In the genomic region with DNA sequence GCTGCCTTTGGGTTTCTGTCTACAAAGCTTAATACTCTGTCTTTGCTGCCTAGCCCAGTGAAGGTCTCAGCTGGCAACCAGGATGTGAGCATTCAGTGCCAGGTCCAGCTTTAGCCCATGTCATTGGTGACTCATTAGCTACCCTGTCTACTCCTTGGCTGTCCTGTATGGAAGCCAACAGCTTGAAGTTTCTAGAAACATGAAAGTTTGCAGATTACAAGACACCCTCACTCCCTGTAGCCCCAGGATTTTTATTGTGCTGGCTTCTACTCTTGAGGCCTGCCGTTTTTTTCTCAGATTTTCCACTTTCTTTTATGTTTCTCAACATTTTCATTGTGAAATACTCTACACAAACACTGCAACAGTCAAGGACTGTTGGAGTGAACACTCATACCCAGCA, we compare ENCODE assay signal across 30 mouse cellular contexts. TPM values are rescaled to one million over a fixed set of nuclear protein-coding genes. Genes with fewer than 3 reads are reported as not detected.
DNase-seq lines count a peak whose midpoint lies in the region; ATAC-seq lines count a peak whose summit lies in the region.
"Had no signal": no experiment of that assay in that cellular context is flagged by ENCODE, and none has a peak within 500 bp of the region (broad histone marks: within the 10 kb centered on the region; RNA-seq: fewer than 3 reads in every experiment).

No protein-coding gene starts in this region.

- H3K36me3 ChIP-seq in liver, embryonic 13.5 days, result peaks cover 66% of the 10 kb centered on the region

- peak overlapping the region; percentile 49; the same call in 1 of the 2 replicates for H3K27ac ChIP-seq in liver, embryonic 13.5 days
- H3K27ac ChIP-seq: embryonic facial prominence, embryonic 13.5 days; forebrain, embryonic 10.5 days; heart, embryonic 15.5 days; hindbrain, embryonic 12.5 days; hindbrain, postnatal 0 days; intestine, embryonic 15.5 days; limb, embryonic 12.5 days; liver, embryonic 14.5 days; midbrain, embryonic 12.5 days had no signal

- H3K4me1 ChIP-seq in liver, embryonic 13.5 days (replicated peaks), result peaks cover 48% of the 10 kb centered on the region

- no peak overlapping the region for H3K4me3 ChIP-seq in liver, embryonic 13.5 days (replicated peaks)
- H3K4me3 ChIP-seq: embryonic facial prominence, embryonic 13.5 days; forebrain, embryonic 10.5 days; heart, embryonic 15.5 days; hindbrain, embryonic 12.5 days; intestine, embryonic 15.5 days; limb, embryonic 12.5 days; midbrain, embryonic 12.5 days had no signal

- H3K27me3 ChIP-seq in liver, embryonic 13.5 days, result no peaks in the 10 kb centered on the region
- H3K27me3 ChIP-seq: embryonic facial prominence, embryonic 13.5 days; heart, embryonic 15.5 days; hindbrain, embryonic 12.5 days; intestine, embryonic 15.5 days; limb, embryonic 12.5 days; midbrain, embryonic 12.5 days had no signal

- DNase-seq in adrenal gland, postnatal 14 days, result peak; percentile 35
- DNase-seq in adrenal gland, postnatal 4 days (ENCODE audit: low spot score in 2 of 2), result no peak
- no peak for DNase-seq in liver, embryonic 13.5 days
- DNase-seq in liver (no peak), NIH3T3 (ENCODE audit: low read depth) (peak; percentile 19)
- no peak for DNase-seq in urinary bladder, postnatal 25 days (ENCODE audit: low spot score)
- DNase-seq: adrenal gland, postnatal 10 days; cerebellum, adult 8-10 months; cerebellum, postnatal 25 days; embryo, embryonic 11 days; heart, postnatal 36 days; kidney, adult 8-10 months; kidney, postnatal 14 days; lung, adult 2 months; lung, postnatal 14 days; thymus, adult 2 months; thymus, postnatal 36 days had no signal

- no peak overlapping the region for H3K9ac ChIP-seq in liver, embryonic 13.5 days
- H3K9ac ChIP-seq: embryonic facial prominence, embryonic 13.5 days; heart, embryonic 15.5 days; hindbrain, embryonic 12.5 days; intestine, embryonic 15.5 days; limb, embryonic 12.5 days; liver, embryonic 14.5 days; midbrain, embryonic 12.5 days had no signal

- H3K9me3 ChIP-seq in liver, embryonic 13.5 days (replicated peaks), result no peaks in the 10 kb centered on the region
- H3K9me3 ChIP-seq: embryonic facial prominence, embryonic 13.5 days; forebrain, embryonic 10.5 days; heart, embryonic 15.5 days; hindbrain, embryonic 12.5 days; intestine, embryonic 15.5 days; limb, embryonic 12.5 days; midbrain, embryonic 12.5 days had no signal

- WGBS in liver, embryonic 13.5 days (ENCODE audit: insufficient replicate concordance), result 73% methylated on average over 1 of the region's 1 CpGs

- no peak for ATAC-seq in liver, embryonic 13.5 days (ENCODE audit: low read depth)
- ATAC-seq in megakaryocyte progenitor cell, adult 5-6 weeks (replicated peaks; ENCODE audit: poor library complexity), result 0 out of 2 replicates have a peak, but pooled peaks have one; percentile 8
- ATAC-seq: activated CD4-positive, CD25-positive, alpha-beta regulatory T cell, adult 4 months; CD4-positive, CD25-positive, alpha-beta regulatory T cell, adult 4 months; forebrain, embryonic 16.5 days; hindbrain, postnatal 0 days; intestine, embryonic 15.5 days had no signal

- no peak overlapping the region for H3K4me2 ChIP-seq in liver, embryonic 13.5 days
- H3K4me2 ChIP-seq: embryonic facial prominence, embryonic 13.5 days; heart, embryonic 15.5 days; hindbrain, embryonic 12.5 days; intestine, embryonic 15.5 days; limb, embryonic 12.5 days; midbrain, embryonic 12.5 days had no signal

RNA-seq across cellular contexts. Expression of gene Mlx, which starts 2.9 kb away (rescaled TPM):
- total RNA-seq in adrenal gland, postnatal 14 days (2021), result 39.8 and 45.9 TPM in 2 replicates
- 10 to 100 TPM; 27.3 to 27.5 TPM for total RNA-seq in adrenal gland, postnatal 4 days (2021)
- 32.5 and 34.4 TPM in 2 replicates for polyA plus RNA-seq in liver, embryonic 13.5 days (2015; fragmentation: Nextera tagmentation; extraction: Ambion mirVana)
- total RNA-seq in megakaryocyte progenitor cell, adult 5-6 weeks (2015), result 76.4 and 83.6 TPM in 2 replicates
- 84.7 and 90.0 TPM in 2 replicates for total RNA-seq in megakaryocyte progenitor cell, adult 5-6 weeks (2017)

RNA-seq across cellular contexts. Expression of gene Psmc3ip, which starts 5.3 kb away (rescaled TPM):
- 6.6 and 8.8 TPM in 2 replicates for total RNA-seq in adrenal gland, postnatal 14 days (2021)
- total RNA-seq in adrenal gland, postnatal 4 days (2021), result 10 to 100 TPM; 10.3 to 11.9 TPM
- polyA plus RNA-seq in liver, embryonic 13.5 days (2015; fragmentation: Nextera tagmentation; extraction: Ambion mirVana), result 26.4 and 27.1 TPM in 2 replicates
- total RNA-seq in megakaryocyte progenitor cell, adult 5-6 weeks (2015), result 32.7 and 40.2 TPM in 2 replicates
- 58.6 and 67.8 TPM in 2 replicates for total RNA-seq in megakaryocyte progenitor cell, adult 5-6 weeks (2017)

RNA-seq across cellular contexts. Expression of gene Coasy, which starts 7.6 kb away (rescaled TPM):
- 87.7 and 97.6 TPM in 2 replicates for total RNA-seq in adrenal gland, postnatal 14 days (2021)
- total RNA-seq in adrenal gland, postnatal 4 days (2021), result 10 to 100 TPM; 59.8 to 65.6 TPM
- polyA plus RNA-seq in liver, embryonic 13.5 days (2015; fragmentation: Nextera tagmentation; extraction: Ambion mirVana), result 23.0 and 23.2 TPM in 2 replicates
- 19.8 and 28.1 TPM in 2 replicates for total RNA-seq in megakaryocyte progenitor cell, adult 5-6 weeks (2015)
- 28.0 and 31.7 TPM in 2 replicates for total RNA-seq in megakaryocyte progenitor cell, adult 5-6 weeks (2017)

RNA-seq across cellular contexts. Expression of gene Hsd17b1, which starts 11.7 kb away (rescaled TPM):
- 0.85 and 1.2 TPM in 2 replicates for total RNA-seq in adrenal gland, postnatal 14 days (2021)
- total RNA-seq in adrenal gland, postnatal 4 days (2021), result under 1 TPM; 0.50 to 0.62 TPM
- 0.14 and 0.24 TPM in 2 replicates for polyA plus RNA-seq in liver, embryonic 13.5 days (2015; fragmentation: Nextera tagmentation; extraction: Ambion mirVana)
- 6.0 and 9.8 TPM in 2 replicates for total RNA-seq in megakaryocyte progenitor cell, adult 5-6 weeks (2015)
- 3.2 and 5.2 TPM in 2 replicates for total RNA-seq in megakaryocyte progenitor cell, adult 5-6 weeks (2017)
- polyA plus RNA-seq: activated CD4-positive, CD25-positive, alpha-beta regulatory T cell, adult 4 months; heart, embryonic 15.5 days; hindbrain, postnatal 0 days; intestine, embryonic 15.5 days; limb, embryonic 12.5 days had no signal

RNA-seq across cellular contexts. Expression of gene Naglu, which starts 20.1 kb away (rescaled TPM):
- 29.6 and 30.8 TPM in 2 replicates for total RNA-seq in adrenal gland, postnatal 14 days (2021)
- total RNA-seq in adrenal gland, postnatal 4 days (2021), result 10 to 100 TPM; 36.9 to 37.8 TPM
- 6.0 TPM in 2 replicates for polyA plus RNA-seq in liver, embryonic 13.5 days (2015; fragmentation: Nextera tagmentation; extraction: Ambion mirVana)
- 6.0 and 8.4 TPM in 2 replicates for total RNA-seq in megakaryocyte progenitor cell, adult 5-6 weeks (2015)
- 9.9 and 12.0 TPM in 2 replicates for total RNA-seq in megakaryocyte progenitor cell, adult 5-6 weeks (2017)

Comparison
In these comparisons a context has a peak if more than half of its experiments do, and no peak if none do; other contexts are left out.
1. DNase-seq: peak in adrenal gland, postnatal 14 days (single experiment) and NIH3T3 (single experiment); none in adrenal gland, postnatal 4 days (0 of 2), liver, embryonic 13.5 days (single experiment), liver (single experiment) and urinary bladder, postnatal 25 days (single experiment).